Mouse (Mus musculus) T-helper 1 cell (primary cell): ENCODE measurements around the gene Szt2.

Source experiments
- in situ Hi-C: fragments of 300-600 bp; cut with MboI, MseI; formaldehyde crosslinking; loops from one replicate; pipeline ENCODE4 v1.15.1; 2025; ENCODE audit warnings: high pct_unique_total_duplicates

Gene Szt2

DNA sequence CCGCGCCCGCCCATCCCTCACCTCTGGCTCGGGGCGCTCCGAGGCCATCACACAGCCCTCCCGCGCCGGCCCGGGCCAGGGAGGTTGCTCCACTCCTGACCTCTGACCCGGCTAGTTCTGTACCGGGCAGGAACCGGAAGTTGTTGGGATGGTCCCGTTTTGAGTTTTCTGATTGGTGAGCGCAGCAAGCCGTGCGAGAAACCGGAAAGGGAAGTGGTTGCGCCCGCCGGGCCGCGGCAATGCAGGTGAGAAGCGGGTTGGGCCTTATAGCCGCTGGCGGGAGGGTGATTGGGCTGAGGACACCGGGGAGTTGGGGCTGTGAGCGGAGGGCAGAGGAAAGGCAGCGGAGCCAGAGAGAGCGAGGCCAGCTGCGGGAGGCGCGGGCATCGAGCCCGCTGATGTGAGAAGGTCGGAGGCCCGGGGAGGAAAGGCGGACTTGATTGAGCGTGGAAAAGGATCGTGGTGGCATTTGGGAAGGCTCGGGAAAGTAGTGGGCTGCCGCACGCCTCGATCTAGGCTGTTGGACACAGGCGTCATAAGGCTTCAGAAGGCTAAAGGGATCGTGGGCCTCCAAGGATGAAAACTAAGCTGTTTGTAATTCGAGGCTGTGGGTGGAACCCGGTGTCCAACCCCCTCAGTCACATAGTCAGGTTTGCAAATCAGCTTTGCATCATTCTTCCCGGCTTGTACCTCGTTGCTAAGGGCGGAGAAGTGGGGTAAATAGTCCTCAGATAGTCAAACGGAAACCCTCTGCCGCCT, at the start of gene Szt2, which contains the start of gene Med8:
Gene Szt2, minus strand, starts transcription at position 132 of the 759 bp plus-strand sequence.
Gene Med8, plus strand, starts transcription at position 196 of the 759 bp plus-strand sequence.
- in situ Hi-C loops = no loop called here

DNA sequence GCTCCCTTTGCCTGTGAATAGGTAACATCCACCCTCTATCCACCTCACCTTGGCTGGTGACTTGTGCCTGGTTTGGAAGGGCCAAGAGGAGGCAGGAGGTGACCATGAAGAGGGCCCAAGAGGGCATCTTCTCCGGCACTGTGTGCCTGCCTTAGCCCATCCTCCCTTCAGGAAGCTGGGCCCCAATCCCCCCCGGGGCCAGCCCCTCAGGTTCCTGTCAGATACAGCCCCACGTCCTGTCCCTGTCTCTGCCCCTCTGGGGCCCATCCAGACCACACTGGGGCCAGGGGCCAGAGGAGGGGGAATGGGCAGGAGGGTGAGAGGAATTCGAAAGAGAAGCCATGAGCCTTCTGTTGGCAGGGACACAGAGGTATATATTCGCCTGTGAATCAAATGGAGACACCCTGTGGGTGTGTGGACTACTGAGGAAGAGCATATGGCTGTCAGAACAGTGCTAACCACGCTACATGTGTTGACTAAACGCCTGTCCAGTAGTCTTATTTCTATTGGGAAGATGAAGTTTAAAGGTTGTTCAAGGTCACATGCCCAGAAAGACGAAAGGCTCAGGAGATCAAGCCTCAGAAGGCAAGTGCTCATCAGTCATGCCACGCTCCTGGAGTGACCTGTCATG, 48.4 kb upstream of the Szt2 start, which contains the start of gene Mpl:
Gene Mpl, minus strand, starts transcription at position 169 of the 631 bp plus-strand sequence.
- in situ Hi-C loops = no loop called here

DNA sequence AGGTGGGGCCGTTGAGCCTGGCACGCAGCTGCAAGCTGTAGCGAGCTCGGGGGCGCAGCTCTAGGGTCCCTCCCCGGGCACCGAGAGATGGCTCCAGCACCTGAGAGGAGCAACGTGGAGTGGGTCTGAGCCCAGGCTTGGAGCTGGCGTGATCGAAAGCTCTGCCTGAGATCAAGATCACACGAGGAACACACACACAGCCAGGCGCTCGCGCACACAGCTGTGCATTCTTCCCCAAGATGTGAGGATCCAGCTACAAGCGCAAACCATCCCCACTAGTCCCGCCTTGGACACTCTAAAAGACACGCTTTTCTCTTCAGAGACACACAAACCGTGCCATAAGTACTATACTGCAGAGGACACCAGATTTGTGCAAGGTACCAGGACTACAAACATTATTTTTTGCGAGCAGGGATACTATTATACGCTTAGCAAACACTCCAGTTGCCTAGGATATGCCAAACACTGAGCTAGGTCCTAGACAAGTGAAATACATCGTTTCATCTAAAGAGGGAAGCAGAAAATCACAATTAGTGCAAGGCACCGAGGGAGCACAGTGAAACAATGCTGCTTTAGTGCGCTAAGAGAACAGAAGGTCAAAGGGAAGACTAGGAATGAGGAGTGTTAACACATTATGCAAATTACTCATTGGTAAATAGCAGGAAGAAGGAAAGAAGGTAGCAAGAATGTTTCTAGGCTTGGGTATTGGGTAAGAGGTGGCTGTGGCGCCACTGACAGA, 37.5 kb upstream of the Szt2 start:
- in situ Hi-C loops = no loop called here

DNA sequence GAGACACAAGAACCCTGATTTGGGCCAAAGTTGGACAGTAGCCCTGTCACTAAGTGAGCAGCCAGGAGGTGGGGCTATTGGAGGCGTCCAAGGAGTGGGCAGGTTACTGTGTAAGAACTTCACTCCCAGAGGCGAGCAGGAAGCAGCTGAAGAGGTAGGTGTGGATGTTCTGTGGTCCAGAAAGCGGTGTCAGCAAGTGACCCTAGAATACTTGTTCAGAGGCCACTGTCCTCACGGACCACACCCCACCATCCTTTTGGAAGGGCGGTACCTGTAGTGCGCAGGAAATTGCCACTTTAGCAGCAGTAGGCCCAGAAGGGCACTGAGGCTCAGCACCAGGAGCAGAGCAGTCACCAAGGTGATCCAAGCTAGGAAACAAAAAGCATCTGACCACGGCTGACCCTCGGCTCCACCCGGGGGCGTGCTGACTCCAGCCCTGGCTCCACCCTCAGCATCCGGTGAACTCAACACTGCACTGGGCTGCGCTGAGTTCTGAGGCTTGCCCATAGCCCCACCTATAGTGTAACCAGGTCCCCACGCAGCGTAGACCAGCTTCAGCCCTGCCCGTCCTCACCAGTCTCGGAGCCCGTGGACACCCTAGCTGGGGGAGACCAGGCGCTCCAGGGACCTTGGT, 36.8 kb upstream of the Szt2 start:
- in situ Hi-C loops = no loop called here

DNA sequence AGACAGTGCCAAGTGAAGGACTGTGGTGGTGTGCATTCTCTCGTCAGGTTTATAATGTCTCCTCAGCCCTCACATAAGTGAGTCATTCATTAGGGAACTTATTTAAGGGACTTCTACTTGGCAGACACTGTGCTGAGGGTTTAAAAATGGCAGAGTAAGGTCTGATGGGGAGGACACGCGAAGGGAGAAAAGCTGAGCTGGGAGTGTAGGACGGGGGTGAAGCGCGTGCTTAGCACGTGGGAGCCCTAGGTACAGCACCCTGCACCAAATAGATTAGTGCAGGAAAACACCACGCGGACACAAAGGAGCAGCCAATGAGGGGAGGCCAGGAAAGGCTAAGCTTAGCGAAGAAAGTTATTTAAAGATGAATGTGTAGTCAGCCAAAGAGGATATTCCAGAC, 36.0 kb upstream of the Szt2 start:
- in situ Hi-C loops = no loop called here

DNA sequence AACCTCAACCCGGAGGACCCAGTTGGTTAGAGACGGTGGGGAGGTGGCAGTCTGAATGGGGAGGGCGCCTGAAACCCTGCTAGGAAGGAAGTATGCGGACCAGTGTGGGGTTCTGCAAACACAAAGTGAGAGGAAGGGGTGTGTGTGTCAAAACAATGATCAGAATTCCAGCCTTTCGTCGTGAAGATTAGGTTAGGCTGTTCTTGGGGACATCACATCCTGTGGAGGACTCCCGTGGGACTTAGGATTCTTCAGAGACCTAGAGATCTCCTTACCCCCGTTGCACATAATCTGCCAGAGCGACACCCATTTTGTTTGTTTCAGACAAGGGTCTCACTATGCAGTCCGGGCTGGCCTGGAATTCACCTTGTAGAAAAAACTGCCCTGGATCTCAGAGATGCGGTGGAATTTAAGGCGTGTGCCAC, 28.8 kb upstream of the Szt2 start:
- in situ Hi-C loops = loop anchor here (10.0 kb wide), 1 partner anchor 263 kb away; no protein-coding TSS in a partner anchor

DNA sequence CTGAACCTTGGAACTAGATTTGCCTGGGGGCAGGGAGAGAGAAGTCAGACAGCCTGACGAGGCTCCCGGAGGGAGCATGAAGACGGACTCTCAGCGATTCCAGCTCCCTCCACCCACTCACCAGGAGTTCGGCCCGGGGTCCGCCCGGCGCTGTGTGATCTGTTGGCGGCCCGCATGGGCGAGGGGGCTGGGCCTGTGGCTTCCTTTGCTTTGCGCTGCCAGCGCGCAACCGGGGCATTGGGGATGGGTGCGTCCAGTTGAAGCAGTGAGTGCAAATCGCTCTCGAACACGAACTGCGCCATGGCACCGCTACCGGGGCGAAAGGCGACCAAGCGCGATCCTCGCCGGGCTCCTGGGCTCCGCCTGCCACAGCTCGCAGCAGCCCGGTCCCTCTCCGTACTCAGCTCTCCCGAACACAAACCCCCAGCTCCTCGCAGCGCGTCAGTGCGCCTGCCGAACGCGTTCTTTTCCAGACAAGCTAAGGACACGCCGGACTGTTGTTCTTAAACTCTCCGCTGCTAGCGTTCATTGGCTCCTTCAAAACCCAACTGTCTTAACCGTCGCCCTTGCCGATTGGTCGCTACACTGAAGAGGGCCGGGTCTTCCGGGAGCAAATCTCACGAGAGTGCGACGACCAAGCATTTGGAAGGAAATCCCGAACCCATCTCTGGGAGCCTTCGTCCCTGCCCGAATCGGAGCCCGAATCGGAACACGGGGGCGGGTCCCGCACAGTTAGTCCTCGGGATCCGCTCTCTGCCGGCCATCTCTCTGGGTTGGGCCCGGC, 27.9 kb upstream of the Szt2 start, which contains the start of gene Cdc20:
Gene Cdc20, minus strand, starts transcription at position 533 of the 784 bp plus-strand sequence.
- in situ Hi-C loops = loop anchor here (10.0 kb wide), 1 partner anchor 262 kb away; no protein-coding TSS in a partner anchor

DNA sequence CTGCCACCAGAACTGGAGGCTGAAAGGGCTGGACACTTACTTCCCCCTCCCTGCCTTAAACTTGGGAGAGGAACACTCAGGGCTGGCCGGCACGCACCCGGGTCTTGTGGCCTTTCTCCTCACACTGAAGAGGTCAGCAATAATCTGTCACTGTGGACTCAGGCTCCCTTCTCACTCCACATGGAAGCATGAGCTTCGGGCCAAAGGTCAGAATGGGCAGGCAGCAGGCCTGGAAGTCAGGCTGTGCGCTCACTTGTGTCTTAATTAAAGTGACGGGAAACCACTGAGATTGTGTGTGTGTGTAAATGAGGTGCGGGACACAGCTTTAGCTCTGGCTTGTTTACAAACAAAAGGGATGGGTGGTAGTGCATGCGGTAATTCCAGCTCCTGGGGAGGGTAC, 23.3 kb upstream of the Szt2 start:
- in situ Hi-C loops = loop anchor here (10.0 kb wide), 1 partner anchor 258 kb away; no protein-coding TSS in a partner anchor

DNA sequence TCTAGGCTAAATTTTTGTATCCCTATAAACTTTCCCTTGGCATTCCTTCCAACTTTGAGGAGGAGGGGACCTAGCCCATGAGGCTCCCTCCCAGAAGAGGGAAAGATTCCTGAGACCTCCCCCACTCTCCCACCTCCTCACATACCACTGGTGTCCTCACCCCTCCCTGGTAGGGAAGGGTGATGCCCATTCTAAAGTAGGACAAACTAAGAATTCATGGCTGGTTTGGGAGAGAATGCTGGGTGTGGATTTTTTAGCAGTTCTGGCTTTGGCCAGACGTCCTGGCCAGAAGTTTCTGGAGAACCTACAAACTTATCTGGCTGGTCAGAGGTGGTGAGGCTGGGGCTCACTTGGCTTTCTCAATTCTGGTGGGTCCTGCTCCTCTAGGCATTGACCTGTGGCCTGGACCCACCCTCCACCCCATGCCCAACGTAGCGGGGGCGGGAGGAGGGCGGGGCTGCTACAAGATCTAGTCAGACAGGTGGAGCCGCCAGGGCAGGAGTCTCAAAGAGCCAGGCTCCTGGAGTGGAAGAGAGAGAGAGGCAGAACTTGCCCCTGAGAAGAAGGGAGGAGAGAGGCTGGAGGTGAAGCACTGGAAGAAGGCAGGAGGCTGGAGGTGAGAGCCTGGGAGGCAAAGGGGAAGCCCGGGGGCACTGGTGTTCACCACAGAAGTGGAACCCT, 20.3 kb upstream of the Szt2 start:
- in situ Hi-C loops = no loop called here

DNA sequence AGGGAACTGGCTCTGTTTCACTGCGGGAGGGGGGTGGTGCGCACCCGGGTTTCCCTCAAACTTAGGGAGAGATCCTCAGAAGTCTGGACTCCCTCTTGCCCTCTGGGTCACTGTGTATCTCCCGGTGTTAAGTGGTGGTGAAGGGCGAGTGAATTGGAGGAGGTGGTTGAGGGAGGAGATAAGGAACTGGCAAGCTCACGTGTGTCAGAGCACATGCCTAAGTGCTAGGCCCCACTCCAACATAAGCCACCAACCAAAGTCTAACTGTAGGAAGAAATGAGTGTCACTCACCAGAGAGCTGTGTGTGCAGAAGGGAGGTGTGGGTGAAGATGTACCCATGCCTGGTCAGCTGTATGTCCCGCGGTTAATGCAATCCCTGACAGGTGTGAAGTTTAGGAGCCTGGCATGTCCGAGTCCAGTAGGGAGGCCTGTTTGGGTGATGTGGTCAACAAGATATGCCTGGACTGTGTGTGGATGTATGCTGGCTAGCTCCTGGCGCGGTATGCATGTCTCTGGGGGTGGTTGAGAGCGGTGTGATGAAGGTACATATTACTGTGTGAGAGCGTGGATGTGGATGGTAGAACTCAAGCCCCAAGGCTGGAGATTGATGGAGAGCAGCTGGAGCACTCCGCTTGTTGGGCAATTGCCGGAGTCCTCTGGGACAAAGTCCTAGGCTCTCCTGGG, 19.6 kb upstream of the Szt2 start:
- in situ Hi-C loops = no loop called here

DNA sequence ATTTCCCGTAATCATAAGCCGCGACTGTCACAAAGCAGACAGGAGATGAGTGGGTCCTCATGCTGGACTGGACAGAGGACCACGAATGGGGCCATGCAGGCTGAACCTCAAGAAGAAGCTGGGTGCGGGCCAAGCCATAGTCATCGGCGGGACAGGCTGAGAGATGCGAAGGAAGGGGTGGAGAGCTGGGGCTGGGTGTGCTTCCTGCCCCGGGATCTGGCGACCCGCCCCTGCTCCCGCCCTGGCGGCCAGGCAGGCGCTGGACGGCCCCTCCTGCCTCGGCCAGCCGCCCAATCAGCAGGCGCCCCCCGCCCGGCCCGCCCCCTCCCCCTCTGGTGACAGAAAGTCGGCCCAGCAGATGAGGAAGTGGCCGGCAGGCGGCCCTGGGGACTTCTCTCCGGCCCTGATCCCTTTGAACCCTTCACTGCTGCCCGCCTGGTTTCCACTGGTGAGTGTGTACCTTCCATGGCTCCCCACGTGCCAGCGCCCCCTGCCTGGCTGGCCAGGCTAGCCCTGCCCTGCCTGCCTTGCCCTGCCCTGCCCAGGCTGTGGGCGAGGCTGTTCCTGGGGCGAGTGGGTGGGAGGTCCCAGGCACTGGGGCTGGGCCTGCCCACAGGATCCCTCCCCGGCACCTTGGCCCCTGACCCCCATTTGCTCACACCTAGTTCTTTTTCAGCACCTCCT, 18.8 kb upstream of the Szt2 start, which contains the start of gene Elovl1:
Gene Elovl1, plus strand, starts transcription at position 326 of the 684 bp plus-strand sequence.
- in situ Hi-C loops = no loop called here

DNA sequence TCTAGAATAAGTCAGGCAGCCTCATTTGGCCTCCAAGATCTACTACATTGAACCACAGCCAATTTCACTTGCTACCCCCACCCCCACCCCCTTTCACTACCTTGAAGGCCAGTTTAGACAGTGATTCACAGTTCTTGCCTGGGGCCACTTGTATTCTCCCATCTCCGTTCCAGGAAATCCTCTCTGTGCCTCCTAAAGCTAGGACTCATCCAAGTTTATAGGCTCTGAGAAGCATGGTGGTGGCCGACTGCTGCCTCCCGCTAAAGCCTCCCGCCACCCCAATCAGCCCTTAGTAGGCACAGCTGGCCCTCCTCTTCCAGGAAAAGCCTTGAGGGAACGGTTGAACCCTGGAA, 18.3 kb upstream of the Szt2 start:
- in situ Hi-C loops = no loop called here

DNA sequence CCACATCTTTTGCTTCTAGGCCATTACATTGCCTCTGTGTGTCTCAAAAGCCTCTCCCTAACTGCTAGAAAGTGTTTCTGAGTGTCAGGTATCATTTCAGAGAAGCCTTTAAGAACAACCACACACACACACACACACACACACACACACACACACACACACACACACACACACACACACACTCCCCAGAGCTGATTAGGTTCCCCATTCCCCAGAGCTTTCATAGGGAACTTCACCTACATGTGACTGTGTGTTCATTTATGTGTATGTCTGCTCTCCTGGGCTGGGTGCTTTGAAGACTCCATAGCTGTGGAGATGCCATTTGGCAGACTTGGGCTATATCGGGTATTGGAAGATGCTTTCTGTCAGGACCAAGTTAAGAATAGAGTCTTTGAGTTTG, 16.3 kb upstream of the Szt2 start:
- in situ Hi-C loops = no loop called here

DNA sequence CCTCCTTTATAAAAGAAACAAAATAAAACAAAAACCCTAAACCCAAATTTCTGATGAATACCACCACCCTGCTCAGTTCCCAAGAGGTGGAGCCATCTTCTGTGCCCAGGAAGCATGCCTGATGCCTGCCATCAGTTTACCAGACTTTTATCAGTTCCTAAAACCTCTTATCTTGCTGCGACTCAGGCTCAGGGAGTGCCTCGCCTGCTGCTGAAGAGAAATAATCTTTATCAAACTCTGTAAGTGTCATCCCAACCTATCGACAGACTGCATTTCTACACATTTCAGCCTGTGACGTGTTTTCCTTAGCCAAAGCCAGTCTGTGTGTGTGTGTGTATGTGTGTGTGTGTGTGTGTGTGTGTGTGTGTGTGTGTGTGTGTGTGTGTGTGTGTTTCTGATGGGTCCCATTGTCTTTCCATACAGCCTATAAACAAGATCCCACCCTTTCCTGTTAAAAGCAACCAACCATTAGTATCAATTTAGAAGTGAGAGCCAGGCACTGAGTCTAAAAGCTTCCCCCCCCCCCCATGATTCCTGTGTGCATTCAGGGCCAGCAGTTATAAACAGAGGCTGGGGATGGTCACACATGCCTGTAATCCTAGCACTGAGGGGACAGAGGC, 15.6 kb upstream of the Szt2 start:
- in situ Hi-C loops = no loop called here

DNA sequence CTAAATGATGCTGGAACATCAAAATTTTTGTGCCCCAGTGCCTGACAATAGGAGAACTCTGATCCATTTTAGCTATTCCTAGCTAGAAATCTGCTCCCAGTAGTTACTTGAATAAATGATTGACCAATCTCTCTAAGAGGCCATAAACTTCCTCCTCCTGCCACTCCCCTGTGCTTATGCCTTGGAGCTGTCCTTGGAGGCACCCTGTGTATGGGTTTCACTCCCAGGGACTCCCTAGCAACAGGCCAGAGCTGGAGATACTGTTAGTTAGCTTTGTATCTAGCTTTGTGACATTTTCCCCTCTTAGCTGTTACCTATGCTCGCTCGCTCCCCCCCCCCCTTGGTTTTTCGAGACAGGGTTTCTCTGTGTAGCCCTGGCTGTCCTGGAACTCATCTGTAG, 12.3 kb upstream of the Szt2 start:
- in situ Hi-C loops = no loop called here

DNA sequence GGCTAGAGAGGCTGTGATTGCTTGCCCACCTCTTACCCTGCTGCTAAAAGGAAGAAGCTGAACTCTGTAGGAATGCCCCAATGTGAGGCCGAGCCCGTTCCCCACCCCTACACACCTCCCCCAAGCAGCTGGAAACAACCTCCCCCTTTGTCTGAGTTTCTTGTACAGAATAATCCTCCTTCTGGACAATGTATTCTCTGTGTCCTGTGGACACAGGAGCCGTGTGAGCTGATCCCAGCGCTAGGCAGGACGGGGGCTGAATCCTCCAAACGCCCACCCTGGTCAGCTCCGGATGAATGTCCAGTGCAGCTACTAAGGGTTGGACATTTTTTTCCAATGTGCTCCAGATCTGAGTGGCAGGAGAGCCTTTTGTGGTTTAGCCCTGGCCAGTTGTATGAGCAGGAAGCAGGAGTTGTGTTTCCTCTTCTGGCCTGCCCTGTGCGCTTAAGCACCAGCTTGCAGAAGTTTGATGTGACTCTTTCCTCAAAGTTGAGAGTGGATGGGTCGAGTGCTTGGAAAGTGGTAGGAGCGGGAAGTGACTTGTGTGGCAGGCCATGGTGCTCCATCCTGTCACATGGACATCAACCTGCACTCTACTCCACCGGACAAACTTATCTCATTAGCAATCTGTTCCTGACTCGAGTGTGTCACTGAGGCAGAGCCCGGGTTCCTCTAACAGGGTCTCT, 8.2 kb upstream of the Szt2 start:
- in situ Hi-C loops = no loop called here

DNA sequence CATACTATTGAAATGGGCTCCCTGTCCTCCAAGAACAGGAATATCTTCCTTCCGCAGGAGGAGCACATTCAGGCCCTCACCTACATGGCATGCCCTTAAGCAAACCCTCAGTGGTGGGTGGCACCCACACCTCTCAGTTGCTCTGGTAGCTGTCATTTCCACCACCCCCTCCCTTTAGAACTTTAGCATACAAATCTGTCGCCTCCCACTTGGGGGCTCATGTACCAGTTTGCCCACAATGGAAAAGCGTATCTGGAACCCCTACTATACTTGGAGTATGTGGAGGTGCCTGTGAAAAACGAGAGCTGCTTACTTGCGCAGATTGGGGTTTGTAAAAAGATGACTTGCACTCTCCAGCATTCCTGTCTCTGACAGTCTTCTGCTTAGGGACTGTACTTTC, 7.3 kb upstream of the Szt2 start:
- in situ Hi-C loops = no loop called here

DNA sequence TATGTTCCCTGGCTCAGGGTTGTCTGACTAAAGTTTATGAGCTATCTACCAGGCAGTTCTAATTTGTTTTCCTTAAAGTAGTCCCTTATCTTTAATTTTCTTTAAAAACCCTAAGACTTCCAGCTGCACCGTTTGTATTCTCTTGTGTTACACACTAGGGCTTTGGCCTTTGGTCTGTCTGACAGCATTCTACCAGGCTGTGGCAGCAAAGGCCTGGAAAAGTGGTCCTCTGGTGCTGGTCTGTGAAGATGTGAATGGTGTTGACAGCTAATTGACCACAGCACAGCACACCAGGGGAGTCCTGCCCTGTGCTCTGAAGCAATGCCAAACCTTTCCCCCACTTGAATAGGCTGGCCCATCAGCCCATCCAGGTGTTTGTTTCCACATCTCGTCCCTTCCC, 6.7 kb upstream of the Szt2 start:
- in situ Hi-C loops = no loop called here
